Mouse (Mus musculus): ENCODE measurements around the gene Mob3b. TPM values are rescaled to one million over a fixed set of nuclear protein-coding genes. Genes with fewer than 3 reads are reported as not detected.
"Not testable (repeated sequence)": the region's sequence is repeated elsewhere in the genome, so short reads cannot be mapped to it uniquely, and the experiment has no call there.

Gene Mob3b
- polyA plus RNA-seq, 1 experiment from 2014 or later: 9.8 TPM

DNA sequence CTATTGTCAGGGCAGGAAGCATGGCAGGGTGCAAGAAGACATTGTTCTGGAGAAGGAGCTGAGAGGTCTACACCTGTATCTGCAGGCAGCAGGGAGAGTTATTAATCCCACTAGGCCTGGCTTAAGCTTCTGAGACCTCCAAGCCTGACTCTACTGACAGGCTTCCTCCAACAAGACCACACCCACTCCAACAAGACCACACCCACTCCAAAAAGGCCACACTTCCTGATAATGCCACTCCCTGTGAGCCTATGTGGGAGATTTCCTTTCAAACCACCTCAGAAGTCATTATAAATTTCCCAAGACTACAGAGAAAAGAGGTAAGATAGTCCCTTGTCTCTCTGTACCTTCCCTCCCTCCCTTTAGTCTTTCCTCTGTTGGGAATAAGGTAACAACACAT is 210.1 kb downstream of the Mob3b start:
- in situ Hi-C loops (cut with MboI; ENCODE audit: low pct_unique_long_range_greater_than_20kb): no loop called here
- POLR2A ChIA-PET: no interaction called here
- CTCF ChIA-PET: no interaction called here
- DNase-seq (ENCODE audit: low read depth, low spot score) (no peak), ATAC-seq (no peak)
- H3K27me3 ChIP-seq: no peaks in the 10 kb centered on the region
- TF ChIP-seq CTCF (IDR thresholded peaks at IDR 0.05): no peak

DNA sequence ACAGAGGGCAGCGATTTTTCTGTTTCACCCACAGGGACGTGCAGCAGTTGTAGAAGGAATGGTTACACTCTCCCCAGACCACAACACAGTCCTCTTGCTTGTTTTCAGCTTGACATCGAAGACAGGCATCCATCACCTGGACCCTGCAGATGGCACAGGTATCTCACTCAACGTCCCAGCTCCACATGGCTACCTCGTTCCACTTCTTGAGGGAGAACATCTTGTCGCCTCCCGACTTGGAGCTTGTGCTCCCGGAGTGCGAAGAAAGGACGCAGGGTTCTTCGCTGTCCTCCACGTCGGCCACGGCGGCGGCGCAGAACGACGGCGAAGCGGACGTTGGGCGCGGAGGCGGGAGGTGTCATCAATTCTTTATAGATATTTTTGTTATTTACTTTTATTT is 216.2 kb downstream of the Mob3b start:
- in situ Hi-C loops (cut with MboI; ENCODE audit: low pct_unique_long_range_greater_than_20kb): no loop called here
- TF ChIP-seq CTCF (IDR thresholded peaks at IDR 0.05): no peak
- ChIA-PET POLR2A (no interaction called here), CTCF (no interaction called here)
- no peak for ATAC-seq
- H3K27me3 ChIP-seq: peaks cover 2% of the 10 kb centered on the region
- no peak for DNase-seq (ENCODE audit: low read depth, low spot score)

DNA sequence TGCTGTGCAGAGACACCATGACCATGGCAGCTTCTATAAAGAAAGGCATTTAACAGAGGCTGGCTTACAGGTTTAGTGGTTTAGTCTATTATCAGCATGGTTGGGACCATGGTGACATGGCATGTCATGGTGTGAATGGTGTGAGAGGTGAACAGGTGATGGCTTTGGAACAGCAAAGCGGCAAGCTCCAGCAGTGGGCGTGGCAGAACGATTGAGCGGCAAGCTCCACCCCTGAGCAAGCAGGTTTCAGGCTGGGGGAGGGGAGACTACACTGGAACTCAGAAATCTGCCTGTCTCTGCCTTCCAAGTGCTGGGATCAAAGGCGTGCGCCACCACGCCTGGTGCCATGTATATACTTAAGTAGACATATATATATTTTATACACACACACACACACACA is 228.9 kb downstream of the Mob3b start:
- POLR2A ChIA-PET; ATAC-seq; H3K27me3 ChIP-seq; CTCF ChIA-PET; in situ Hi-C loops (cut with MboI; ENCODE audit: low pct_unique_long_range_greater_than_20kb); DNase-seq (ENCODE audit: low read depth, low spot score): not testable (repeated sequence)

DNA sequence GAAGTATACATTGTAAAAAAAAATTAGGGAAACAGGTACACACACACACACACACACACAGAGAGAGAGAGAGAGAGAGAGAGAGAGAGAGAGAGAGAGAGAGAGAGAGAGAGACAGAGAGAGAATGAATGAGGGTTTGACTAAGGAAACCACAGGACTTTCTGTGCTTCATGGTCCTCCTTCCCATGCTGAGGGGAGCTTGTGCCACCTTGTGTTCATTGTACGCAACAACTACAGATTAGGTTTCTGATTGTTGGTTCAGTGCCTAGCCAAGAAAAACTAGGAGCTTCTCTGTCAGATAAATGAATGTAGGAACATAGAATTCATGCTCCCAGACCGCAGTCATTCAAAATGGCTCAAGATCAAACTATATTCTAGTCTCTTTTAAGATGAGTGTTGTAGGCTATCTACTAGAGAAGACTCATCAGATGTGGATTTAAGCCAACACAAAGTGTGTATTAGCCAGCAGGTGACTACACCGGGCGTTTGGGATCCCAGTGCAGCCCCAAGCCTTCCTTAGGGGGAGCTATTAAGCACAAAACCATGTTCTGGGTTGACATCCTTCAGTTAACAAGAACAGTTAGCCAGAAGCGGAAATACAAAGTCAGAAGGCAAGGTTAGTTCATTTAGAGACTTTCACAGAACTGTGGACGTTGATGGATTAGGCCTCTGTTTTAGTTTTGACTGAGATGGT is 235.0 kb downstream of the Mob3b start:
- TF ChIP-seq CTCF (IDR thresholded peaks at IDR 0.05): peak; percentile 82
- ATAC-seq: peak; percentile 62
- ChIA-PET POLR2A (no interaction called here), CTCF (interaction anchor here (1.0 to 1.4 kb wide), 4 partner anchors 10 to 137 kb away, joined by 3 to 4 read pairs (median 3); no protein-coding TSS in a partner anchor)
- DNase-seq (ENCODE audit: low read depth, low spot score): peak; percentile 6
- in situ Hi-C loops (cut with MboI; ENCODE audit: low pct_unique_long_range_greater_than_20kb): loop anchor here (25.0 kb wide), 1 partner anchor 235 kb away; the partner anchor contains the start of gene Slc35a1
- no peaks in the 10 kb centered on the region for H3K27me3 ChIP-seq

DNA sequence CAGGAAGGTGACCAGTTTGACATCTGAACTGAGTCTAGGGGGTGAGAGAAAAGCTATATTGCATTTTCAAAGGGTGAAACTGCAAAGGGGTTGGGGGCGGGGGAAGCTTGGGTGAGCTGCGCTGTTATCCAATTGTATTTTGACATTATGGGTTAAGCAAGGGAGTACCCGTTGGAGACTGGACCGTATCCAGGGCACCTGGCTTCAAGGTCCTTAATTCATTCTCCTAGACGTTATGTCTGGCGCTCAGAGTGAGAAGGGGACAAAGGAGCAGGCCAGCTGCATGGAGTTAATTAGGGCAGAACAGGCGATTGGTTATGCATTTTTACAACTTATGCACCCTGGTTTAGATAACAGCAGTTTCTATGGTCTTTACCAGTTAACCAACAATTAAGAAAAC is 239.9 kb downstream of the Mob3b start:
- ATAC-seq (no peak), DNase-seq (ENCODE audit: low read depth, low spot score) (no peak)
- POLR2A ChIA-PET: no interaction called here
- CTCF ChIA-PET: no interaction called here
- TF ChIP-seq CTCF (IDR thresholded peaks at IDR 0.05): no peak
- in situ Hi-C loops (cut with MboI; ENCODE audit: low pct_unique_long_range_greater_than_20kb): loop anchor here (25.0 kb wide), 1 partner anchor 230 kb away; the partner anchor contains the start of gene Slc35a1
- H3K27me3 ChIP-seq: peaks cover 5% of the 10 kb centered on the region

DNA sequence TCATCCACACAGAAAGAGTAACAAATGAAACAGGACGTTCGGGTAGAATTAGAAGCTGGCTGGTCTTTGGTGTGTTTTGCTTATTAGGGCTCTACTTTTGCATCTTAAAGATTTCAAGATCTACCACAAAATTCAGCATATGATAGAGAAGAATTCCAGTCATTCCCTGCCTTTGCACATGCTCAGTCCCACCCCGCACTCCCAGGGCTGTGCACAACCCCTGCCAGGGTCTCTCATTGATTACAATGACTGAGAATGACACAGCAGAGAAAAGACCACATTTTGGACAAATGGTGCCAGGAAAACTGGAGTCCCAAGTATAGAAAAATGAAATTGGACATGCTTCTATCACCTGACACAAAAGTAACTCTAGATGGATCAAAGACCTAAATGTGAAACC is 245.1 kb downstream of the Mob3b start:
- CTCF ChIA-PET: interaction anchor here (1.4 kb wide), 1 partner anchor 11 kb away, joined by 4 read pairs; no protein-coding TSS in a partner anchor
- no peak for TF ChIP-seq CTCF (IDR thresholded peaks at IDR 0.05)
- POLR2A ChIA-PET: no interaction called here
- H3K27me3 ChIP-seq: peaks cover 5% of the 10 kb centered on the region
- ATAC-seq (no peak), DNase-seq (ENCODE audit: low read depth, low spot score) (no peak)
- in situ Hi-C loops (cut with MboI; ENCODE audit: low pct_unique_long_range_greater_than_20kb): loop anchor here (25.0 kb wide), 1 partner anchor 225 kb away; the partner anchor contains the start of gene Slc35a1

DNA sequence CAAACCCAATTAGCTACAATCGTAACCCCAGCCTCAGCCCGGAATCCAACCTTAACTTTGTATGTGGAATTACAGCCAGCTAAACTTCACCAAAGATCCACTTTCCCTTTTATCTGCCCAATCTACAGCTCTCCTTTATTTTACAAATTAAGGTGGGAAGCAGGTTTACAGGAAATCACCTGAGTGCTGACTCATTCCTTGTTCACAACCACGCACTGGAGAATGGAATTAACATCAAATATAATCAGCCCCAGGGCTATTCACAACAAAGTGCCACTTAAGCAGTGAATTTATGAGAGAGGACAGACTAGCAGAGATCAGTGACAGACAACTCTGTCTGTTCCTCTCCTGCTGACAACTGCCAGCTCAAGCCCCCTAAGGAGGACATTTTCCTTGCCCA is 245.9 kb downstream of the Mob3b start:
- in situ Hi-C loops (cut with MboI; ENCODE audit: low pct_unique_long_range_greater_than_20kb): loop anchor here (25.0 kb wide), 1 partner anchor 224 kb away; the partner anchor contains the start of gene Slc35a1
- ChIA-PET CTCF (interaction anchor here (1.4 kb wide), 1 partner anchor 11 kb away, joined by 4 read pairs; no protein-coding TSS in a partner anchor), POLR2A (no interaction called here)
- H3K27me3 ChIP-seq: peaks cover 5% of the 10 kb centered on the region
- DNase-seq (ENCODE audit: low read depth, low spot score): no peak
- no peak for ATAC-seq
- TF ChIP-seq CTCF (IDR thresholded peaks at IDR 0.05): no peak

DNA sequence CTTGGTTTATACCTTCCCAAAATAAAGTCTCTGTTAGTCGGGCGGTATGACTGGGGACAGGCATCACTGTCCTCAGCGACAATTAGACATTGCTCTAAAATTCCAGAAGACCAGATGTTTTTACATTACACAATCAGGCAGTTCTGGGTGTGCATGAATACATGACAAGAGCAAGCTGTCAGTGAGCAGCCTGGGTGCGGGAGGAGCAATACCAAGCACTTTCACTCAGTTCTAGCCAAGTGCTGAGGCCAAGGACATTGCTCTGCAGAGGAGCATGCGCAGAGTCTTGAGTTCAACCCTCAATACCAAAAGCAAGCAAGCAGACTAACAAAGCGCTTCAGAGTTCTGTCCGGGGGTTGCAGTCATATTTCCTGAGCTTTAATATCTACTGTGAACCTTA is 249.2 kb downstream of the Mob3b start:
- in situ Hi-C loops (cut with MboI; ENCODE audit: low pct_unique_long_range_greater_than_20kb): loop anchor here (25.0 kb wide), 1 partner anchor 221 kb away; the partner anchor contains the start of gene Slc35a1
- DNase-seq (ENCODE audit: low read depth, low spot score) (no peak), ATAC-seq (no peak)
- CTCF ChIA-PET: no interaction called here
- TF ChIP-seq CTCF (IDR thresholded peaks at IDR 0.05): no peak
- peaks cover 5% of the 10 kb centered on the region for H3K27me3 ChIP-seq
- POLR2A ChIA-PET: no interaction called here

DNA sequence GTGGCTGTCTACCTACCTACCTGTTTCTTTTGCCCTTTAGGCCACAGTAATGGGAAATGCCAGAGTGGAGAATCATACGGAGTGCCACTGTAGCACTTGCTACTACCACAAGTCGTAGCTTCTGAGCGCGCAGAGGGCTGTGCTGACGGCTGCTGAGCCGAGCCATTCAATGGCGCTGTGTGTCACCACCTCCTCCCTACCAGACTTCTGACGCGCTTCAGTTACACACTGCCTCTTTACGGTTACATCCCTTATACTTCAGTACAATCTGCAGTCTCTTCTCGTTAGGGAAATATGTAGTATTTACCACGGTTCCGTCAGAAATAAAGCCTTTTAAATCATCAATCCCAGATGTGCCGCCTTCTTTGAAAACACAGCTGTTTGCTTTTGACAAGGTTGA is 250.3 kb downstream of the Mob3b start:
- POLR2A ChIA-PET: no interaction called here
- in situ Hi-C loops (cut with MboI; ENCODE audit: low pct_unique_long_range_greater_than_20kb): loop anchor here (25.0 kb wide), 1 partner anchor 220 kb away; the partner anchor contains the start of gene Slc35a1
- ATAC-seq (no peak), DNase-seq (ENCODE audit: low read depth, low spot score) (no peak)
- no peak for TF ChIP-seq CTCF (IDR thresholded peaks at IDR 0.05)
- CTCF ChIA-PET: interaction anchor here (0.6 kb wide), 1 partner anchor 52 kb away, joined by 3 read pairs; no protein-coding TSS in a partner anchor
- no peaks in the 10 kb centered on the region for H3K27me3 ChIP-seq

DNA sequence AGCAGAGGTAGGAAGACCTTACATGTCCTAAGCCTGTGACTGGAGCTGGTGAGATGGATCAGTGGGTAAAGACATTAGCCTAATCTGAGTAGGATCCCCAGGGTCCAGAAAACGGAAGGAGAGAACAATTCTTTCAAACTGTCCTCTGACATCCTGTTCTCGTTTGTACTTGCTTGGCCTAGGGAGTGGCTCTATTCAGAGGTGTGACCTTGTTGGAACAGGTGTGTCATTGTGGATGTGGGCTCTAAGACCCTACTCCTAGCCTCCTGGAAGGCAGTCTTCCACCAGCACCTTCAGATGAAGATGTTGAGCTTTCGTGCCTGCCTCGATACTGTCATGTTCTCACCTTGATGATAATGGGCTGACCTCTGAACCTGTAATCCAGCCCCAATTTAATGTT is 251.1 kb downstream of the Mob3b start:
- no peak for TF ChIP-seq CTCF (IDR thresholded peaks at IDR 0.05)
- CTCF ChIA-PET: no interaction called here
- DNase-seq (ENCODE audit: low read depth, low spot score) (no peak), ATAC-seq (no peak)
- POLR2A ChIA-PET: no interaction called here
- in situ Hi-C loops (cut with MboI; ENCODE audit: low pct_unique_long_range_greater_than_20kb): loop anchor here (25.0 kb wide), 1 partner anchor 219 kb away; the partner anchor contains the start of gene Slc35a1
- H3K27me3 ChIP-seq: no peaks in the 10 kb centered on the region

DNA sequence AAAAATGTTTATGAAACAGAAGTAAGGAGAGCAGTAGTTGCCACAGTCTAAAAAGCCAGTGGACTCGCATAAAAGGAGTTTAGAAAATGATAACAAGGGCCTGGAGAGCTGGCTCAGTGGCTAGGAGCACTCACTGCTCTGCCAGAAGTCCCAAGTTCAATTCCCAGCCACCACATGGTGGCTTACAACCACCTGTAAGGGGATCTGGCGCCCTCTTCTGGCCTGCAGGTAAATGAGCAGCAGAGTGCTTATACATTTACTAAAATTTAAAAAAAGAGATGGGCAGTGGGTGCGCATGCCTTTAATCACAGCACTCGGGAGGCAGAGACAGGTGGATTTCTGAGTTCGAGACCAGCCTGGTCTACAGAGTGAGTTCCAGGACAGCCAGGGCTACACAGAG is 251.9 kb downstream of the Mob3b start:
- ChIA-PET POLR2A (no interaction called here), CTCF (no interaction called here)
- no peaks in the 10 kb centered on the region for H3K27me3 ChIP-seq
- DNase-seq (ENCODE audit: low read depth, low spot score): no peak
- in situ Hi-C loops (cut with MboI; ENCODE audit: low pct_unique_long_range_greater_than_20kb): loop anchor here (25.0 kb wide), 1 partner anchor 218 kb away; the partner anchor contains the start of gene Slc35a1
- peak; percentile 19 for TF ChIP-seq CTCF (IDR thresholded peaks at IDR 0.05)
- ATAC-seq: no peak

DNA sequence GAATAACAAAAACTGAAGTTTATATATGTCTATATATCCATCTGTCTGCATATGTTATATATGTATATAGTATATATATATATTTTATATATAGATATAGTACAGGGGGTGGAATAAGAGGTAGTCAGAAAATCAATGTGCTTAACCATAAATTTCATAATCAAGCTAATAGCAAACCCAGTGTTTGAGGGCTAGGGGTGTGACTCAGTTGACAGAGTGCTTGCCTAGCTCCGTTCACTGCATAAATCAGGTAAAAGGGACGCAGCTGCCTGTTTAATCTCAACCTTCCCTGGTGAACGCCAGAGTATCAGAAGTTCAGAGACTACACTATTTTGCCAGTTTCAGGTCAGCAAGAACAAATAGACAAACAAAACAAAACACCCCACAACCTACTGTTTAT is 255.7 kb downstream of the Mob3b start:
- DNase-seq (ENCODE audit: low read depth, low spot score); ATAC-seq; POLR2A ChIA-PET; H3K27me3 ChIP-seq; CTCF ChIA-PET: not testable (repeated sequence)
- in situ Hi-C loops (cut with MboI; ENCODE audit: low pct_unique_long_range_greater_than_20kb): loop anchor here (25.0 kb wide), 1 partner anchor 214 kb away; the partner anchor contains the start of gene Slc35a1
